16 mouse cellular contexts compared by ENCODE assay signal in the genomic region with DNA sequence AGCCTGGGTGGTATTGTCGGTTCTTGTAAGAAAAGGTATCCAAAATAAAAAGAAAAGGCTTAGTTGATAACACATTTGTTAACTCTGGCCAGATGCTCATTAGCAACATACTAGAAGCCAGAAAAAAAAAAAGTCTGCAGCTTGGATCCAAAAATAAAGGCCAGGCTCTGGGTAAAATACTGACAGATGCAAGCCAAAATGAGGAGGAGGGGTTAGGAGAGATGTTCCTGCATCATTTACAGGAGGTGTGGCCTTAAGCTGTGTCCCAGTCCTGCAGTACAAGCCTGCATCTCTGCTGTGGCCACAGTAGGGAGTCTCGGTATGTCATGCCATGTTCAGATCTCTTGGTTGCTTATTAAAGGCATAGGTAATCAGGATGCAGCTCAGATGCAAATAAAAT.
DNase-seq lines count a peak whose midpoint lies in the region; ATAC-seq and TF ChIP-seq lines count a peak whose summit lies in the region.
"Had no signal": no experiment of that assay in that cellular context is flagged by ENCODE, and none has a peak within 500 bp of the region (broad histone marks: within the 10 kb centered on the region; RNA-seq: fewer than 3 reads in every experiment).

No protein-coding gene starts in this region.

- DNase-seq in frontal cortex, postnatal 14 days (ENCODE audit: low spot score in 2 of 2) = no peak
- peak; percentile 59 for DNase-seq in layer of hippocampus, adult 9-11 months
- DNase-seq in layer of hippocampus, postnatal 10 days (ENCODE audit: low spot score in 2 of 2) = no peak
- DNase-seq in brain, embryonic 14.5 days (ENCODE audit: low read depth) = peak; percentile 35
- no peak for DNase-seq in adrenal gland, postnatal 14 days
- DNase-seq: adrenal gland, adult 2 months; adrenal gland, postnatal 25 days; cerebellum, adult 11 months; cerebellum, adult 2 months; cerebellum, adult 9-11 months; cerebellum, postnatal 25 days; gastrocnemius, adult 2 months; gastrocnemius, postnatal 14 days; heart, adult 11 months had no signal

- no peak for TF ChIP-seq CTCF in brain, embryonic 14.5 days (IDR thresholded peaks at IDR 0.05; ENCODE audit: borderline replicate concordance, extremely low read depth, insufficient read depth, insufficient read length)

- no peak for TF ChIP-seq POLR2A in brain, embryonic 14.5 days (IDR thresholded peaks at IDR 0.05; ENCODE audit: borderline replicate concordance, extremely low read depth, insufficient read depth, insufficient read length, poor library complexity, severe bottlenecking)

- peak; percentile 90 for ATAC-seq in frontal cortex, adult (ENCODE audit: low TSS enrichment)
- ATAC-seq: CD4-positive, CD25-positive, alpha-beta regulatory T cell, adult 4 months had no signal

Comparison
In these comparisons a context has a peak if more than half of its experiments do, and no peak if none do; other contexts are left out.
1. DNase-seq: peak in layer of hippocampus, adult 9-11 months (single experiment) and brain, embryonic 14.5 days (single experiment); none in frontal cortex, postnatal 14 days (0 of 2), layer of hippocampus, postnatal 10 days (0 of 2) and adrenal gland, postnatal 14 days (single experiment).